Mouse (Mus musculus) hindbrain, postnatal 0 days (tissue): Measurements from ENCODE around the gene Diaph2. TPM values are rescaled to one million over a fixed set of nuclear protein-coding genes. Genes with fewer than 3 reads are reported as not detected.

Experiments used
- ATAC-seq: fragments of 200-750 bp; cut with Nextera tagmentation; 2 replicates; pipeline ENCODE4 v1.8.0; 2017; ENCODE audit warnings: mild to moderate bottlenecking, moderate TSS enrichment, moderate library complexity
- DNase-seq: peaks from one replicate; pipeline ENCODE4 v3.0.0-alpha.2; 2015; ENCODE audit warnings: low spot score
- H3K27ac ChIP-seq: fragments of 300-500 bp; sonication (generic); 2 replicates; pipeline ENCODE4 v1.5.1; 2014; ENCODE audit warnings: mild to moderate bottlenecking
- H3K27me3 ChIP-seq: fragments of 300-500 bp; sonication (generic); 2 replicates; pipeline ENCODE4 v1.6.1; 2014; ENCODE audit warnings: low read length, mixed read lengths; ENCODE audit not compliant: insufficient read depth
- H3K36me3 ChIP-seq: fragments of 300-500 bp; sonication (generic); 2 replicates; pipeline ENCODE4 v1.6.1; 2014; ENCODE audit warnings: low read length, mixed read lengths; ENCODE audit not compliant: insufficient read depth
- H3K4me1 ChIP-seq: fragments of 300-500 bp; sonication (generic); 2 replicates; pipeline ENCODE4 v1.6.1; 2014; ENCODE audit warnings: antibody characterized with exemption, low read length, mixed read lengths; ENCODE audit not compliant: insufficient read depth
- H3K4me2 ChIP-seq: fragments of 300-500 bp; sonication (generic); 2 replicates; pipeline ENCODE4 v1.6.1; 2014; ENCODE audit warnings: low read depth, mild to moderate bottlenecking, low read length, moderate library complexity, mixed read lengths
- H3K4me3 ChIP-seq: fragments of 300-500 bp; sonication (generic); 2 replicates; pipeline ENCODE4 v1.5.1; 2014; ENCODE audit warnings: low read length
- H3K9ac ChIP-seq: fragments of 300-500 bp; sonication (generic); replicated peaks from 2 replicates; pipeline ENCODE4 v1.6.1; 2014; ENCODE audit warnings: mild to moderate bottlenecking, low read length, moderate library complexity, mixed read lengths
- H3K9me3 ChIP-seq: fragments of 300-500 bp; sonication (generic); 2 replicates; pipeline ENCODE4 v1.6.1; 2016; ENCODE audit warnings: low read length, mixed read lengths
- CTCF ChIP-seq: IDR thresholded peaks from 2 replicates; pipeline ENCODE4 v1.5.1; 2016; ENCODE audit warnings: antibody characterized with exemption, control low read depth, low read depth
- WGBS: fragments of 180-500 bp; shearing (Covaris S2); extraction: QIAGEN DNeasy Blood & Tissue Kit; methylation state at CpG from one replicate; pipeline ENCODE4 v1.1.7; 2014; 5-methylcytosine and 5-hydroxymethylcytosine counted together
- polyA plus RNA-seq: library from polyadenylated mRNA; unstranded; fragments of >200 nt; fragmentation: Nextera tagmentation; extraction: Ambion mirVana; gene quantifications from 2 replicates; pipeline ENCODE4 v1.2.1, GENCODE M21; 2015
- total RNA-seq: library from RNA; depleted of rRNA; stranded (reverse); fragments of >200 nt; gene quantifications from 2 replicates; pipeline ENCODE4 v1.2.3, GENCODE M21; 2014

Diaph2 gene
- total and polyA plus RNA-seq, 2 experiments from 2014 or later: 2.3 to 4.1 TPM

GRCm38 (mm10) chrX:130008210-130008609, 258.7 kb downstream of the Diaph2 start:
- Histone ChIP-seq H3K4me1 (no peaks in the 10 kb centered on the region), H3K4me3 (no peak overlapping the region), H3K27me3 (no peaks in the 10 kb centered on the region), H3K9me3 (no peaks in the 10 kb centered on the region), H3K36me3 (no peaks in the 10 kb centered on the region), H3K27ac (no peak overlapping the region), H3K9ac (no peak overlapping the region), H3K4me2 (no peak overlapping the region)
- DNase-seq: no peak
- no peak for ATAC-seq
- TF ChIP-seq CTCF: no peak

- no peak for TF ChIP-seq CTCF
- H3K4me1 ChIP-seq: no peaks in the 10 kb centered on the region
- no peak overlapping the region for H3K27ac ChIP-seq
- H3K9me3 ChIP-seq: no peaks in the 10 kb centered on the region
- no peak for ATAC-seq
- H3K27me3 ChIP-seq: no peaks in the 10 kb centered on the region
- no peak overlapping the region for H3K4me3 ChIP-seq
- WGBS: 57% methylated on average over 1 of the region's 1 CpGs
- H3K9ac ChIP-seq: no peak overlapping the region
- no peaks in the 10 kb centered on the region for H3K36me3 ChIP-seq
- DNase-seq: no peak
- no peak overlapping the region for H3K4me2 ChIP-seq
Measured at GRCm38 (mm10) chrX:130019735-130020134, 270.2 kb downstream of the Diaph2 start.

GRCm38 (mm10) chrX:130044525-130044924, 295.0 kb downstream of the Diaph2 start:
- Histone ChIP-seq H3K27me3 (no peaks in the 10 kb centered on the region), H3K4me2 (no peak overlapping the region), H3K4me1 (no peaks in the 10 kb centered on the region), H3K9me3 (no peaks in the 10 kb centered on the region), H3K9ac (no peak overlapping the region), H3K27ac (no peak overlapping the region), H3K4me3 (no peak overlapping the region), H3K36me3 (no peaks in the 10 kb centered on the region)
- TF ChIP-seq CTCF: no peak
- ATAC-seq: no peak
- 77% methylated on average over 1 of the region's 1 CpGs for WGBS
- DNase-seq: no peak

- TF ChIP-seq CTCF: peak; percentile 26
- DNase-seq (peak; percentile 2), ATAC-seq (no peak)
- Histone ChIP-seq H3K36me3 (no peaks in the 10 kb centered on the region), H3K4me1 (no peaks in the 10 kb centered on the region), H3K27ac (no peak overlapping the region), H3K27me3 (no peaks in the 10 kb centered on the region), H3K9ac (no peak overlapping the region), H3K4me2 (no peak overlapping the region), H3K9me3 (no peaks in the 10 kb centered on the region), H3K4me3 (no peak overlapping the region)
Measured at GRCm38 (mm10) chrX:130149216-130149615, 399.7 kb downstream of the Diaph2 start.

GRCm38 (mm10) chrX:130152164-130152563, 402.6 kb downstream of the Diaph2 start:
- ATAC-seq: no peak
- Histone ChIP-seq H3K4me2 (no peak overlapping the region), H3K27me3 (no peaks in the 10 kb centered on the region), H3K9me3 (no peaks in the 10 kb centered on the region), H3K4me1 (no peaks in the 10 kb centered on the region), H3K36me3 (no peaks in the 10 kb centered on the region), H3K4me3 (no peak overlapping the region), H3K27ac (no peak overlapping the region), H3K9ac (no peak overlapping the region)
- no peak for DNase-seq
- 79% methylated on average over 1 of the region's 1 CpGs for WGBS
- TF ChIP-seq CTCF: no peak

- Histone ChIP-seq H3K4me1 (no peaks in the 10 kb centered on the region), H3K27ac (no peak overlapping the region), H3K9ac (no peak overlapping the region), H3K27me3 (no peaks in the 10 kb centered on the region), H3K36me3 (no peaks in the 10 kb centered on the region), H3K9me3 (no peaks in the 10 kb centered on the region), H3K4me2 (no peak overlapping the region), H3K4me3 (no peak overlapping the region)
- DNase-seq: no peak
- no peak for TF ChIP-seq CTCF
- ATAC-seq: no peak
- whole genome bisulfite sequencing: 83% methylated on average over 2 of the region's 2 CpGs
Measured at GRCm38 (mm10) chrX:130173126-130173525, 423.6 kb downstream of the Diaph2 start.

- WGBS: 60% methylated on average over 1 of the region's 1 CpGs
- Histone ChIP-seq H3K27me3 (no peaks in the 10 kb centered on the region), H3K4me3 (no peak overlapping the region), H3K9ac (no peak overlapping the region), H3K4me2 (no peak overlapping the region), H3K27ac (no peak overlapping the region), H3K4me1 (no peaks in the 10 kb centered on the region), H3K36me3 (no peaks in the 10 kb centered on the region), H3K9me3 (no peaks in the 10 kb centered on the region)
- DNase-seq (no peak), ATAC-seq (no peak)
- TF ChIP-seq CTCF: no peak
Measured at GRCm38 (mm10) chrX:130187891-130188290, 438.3 kb downstream of the Diaph2 start.
